Mouse (Mus musculus): Measurements from ENCODE around the gene Rspo4. TPM values are rescaled to one million over a fixed set of nuclear protein-coding genes. Genes with fewer than 3 reads are reported as not detected.

Gene Rspo4
- polyA plus RNA-seq, 1 experiment from 2014 or later: 0.28 TPM

- Histone ChIP-seq H3K36me3 (ENCODE audit: control insufficient read depth, insufficient read depth, low read length) (no peaks in the 10 kb centered on the region), H3K27me3 (ENCODE audit: control insufficient read depth, insufficient read depth, low read length) (no peaks in the 10 kb centered on the region), H3K9me3 (ENCODE audit: control insufficient read depth, low read length) (no peaks in the 10 kb centered on the region), H3K4me1 (ENCODE audit: control insufficient read depth, insufficient read depth, low read length) (no peaks in the 10 kb centered on the region), H3K4me2 (ENCODE audit: low read depth) (no peak overlapping the region), H3K9ac (ENCODE audit: low read length) (no peak overlapping the region), H3K4me3 (ENCODE audit: low read depth, low read length) (no peak overlapping the region), H3K27ac (ENCODE audit: low read depth, low read length) (no peak overlapping the region)
- WGBS: 77% methylated on average over 2 of the region's 2 CpGs
- ATAC-seq (ENCODE audit: insufficient read depth, low FRiP score, low TSS enrichment) (no peak), DNase-seq (ENCODE audit: low spot score) (no peak)
Observed at GRCm38 (mm10) chr2:151879760-151880159, 37.0 kb downstream of the Rspo4 start.

GRCm38 (mm10) chr2:151891031-151891430 lies 48.3 kb downstream of the Rspo4 start:
- DNase-seq (ENCODE audit: low spot score) (no peak), ATAC-seq (ENCODE audit: insufficient read depth, low FRiP score, low TSS enrichment) (no peak)
- Histone ChIP-seq H3K4me2 (ENCODE audit: low read depth) (no peak overlapping the region), H3K9me3 (ENCODE audit: control insufficient read depth, low read length) (no peaks in the 10 kb centered on the region), H3K4me3 (ENCODE audit: low read depth, low read length) (no peak overlapping the region), H3K27ac (ENCODE audit: low read depth, low read length) (no peak overlapping the region), H3K9ac (ENCODE audit: low read length) (no peak overlapping the region), H3K27me3 (ENCODE audit: control insufficient read depth, insufficient read depth, low read length) (no peaks in the 10 kb centered on the region), H3K4me1 (ENCODE audit: control insufficient read depth, insufficient read depth, low read length) (no peaks in the 10 kb centered on the region), H3K36me3 (ENCODE audit: control insufficient read depth, insufficient read depth, low read length) (no peaks in the 10 kb centered on the region)
- WGBS: 60% methylated on average over 6 of the region's 6 CpGs

- ATAC-seq (ENCODE audit: insufficient read depth, low FRiP score, low TSS enrichment): no peak
- WGBS: 56% methylated on average over 15 of the region's 15 CpGs
Observed at GRCm38 (mm10) chr2:151893122-151893774, 50.5 kb downstream of the Rspo4 start.

GRCm38 (mm10) chr2:151894209-151894980 lies 51.7 kb downstream of the Rspo4 start:
- DNase-seq (ENCODE audit: low spot score) (no peak), ATAC-seq (ENCODE audit: insufficient read depth, low FRiP score, low TSS enrichment) (no peak)
- Histone ChIP-seq H3K4me3 (ENCODE audit: low read depth, low read length) (no peak overlapping the region), H3K4me2 (ENCODE audit: low read depth) (no peak overlapping the region), H3K27me3 (ENCODE audit: control insufficient read depth, insufficient read depth, low read length) (no peaks in the 10 kb centered on the region), H3K27ac (ENCODE audit: low read depth, low read length) (no peak overlapping the region), H3K9ac (ENCODE audit: low read length) (no peak overlapping the region), H3K4me1 (ENCODE audit: control insufficient read depth, insufficient read depth, low read length) (no peaks in the 10 kb centered on the region), H3K9me3 (ENCODE audit: control insufficient read depth, low read length) (no peaks in the 10 kb centered on the region), H3K36me3 (ENCODE audit: control insufficient read depth, insufficient read depth, low read length) (no peaks in the 10 kb centered on the region)
- 71% methylated on average over 8 of the region's 8 CpGs for WGBS

More at GRCm38 (mm10) chr2:151893122-151893774, 50.5 kb downstream of the Rspo4 start:
- no peak overlapping the region for H3K9ac ChIP-seq (ENCODE audit: low read length)
- peak; percentile 42 for DNase-seq (ENCODE audit: low spot score)
- no peaks in the 10 kb centered on the region for H3K9me3 ChIP-seq (ENCODE audit: control insufficient read depth, low read length)
- no peak overlapping the region for H3K27ac ChIP-seq (ENCODE audit: low read depth, low read length)
- no peaks in the 10 kb centered on the region for H3K4me1 ChIP-seq (ENCODE audit: control insufficient read depth, insufficient read depth, low read length)
- H3K4me3 ChIP-seq (ENCODE audit: low read depth, low read length): no peak overlapping the region
- no peaks in the 10 kb centered on the region for H3K27me3 ChIP-seq (ENCODE audit: control insufficient read depth, insufficient read depth, low read length)
- H3K4me2 ChIP-seq (ENCODE audit: low read depth): no peak overlapping the region
- no peaks in the 10 kb centered on the region for H3K36me3 ChIP-seq (ENCODE audit: control insufficient read depth, insufficient read depth, low read length)

GRCm38 (mm10) chr2:151895911-151896310 lies 53.2 kb downstream of the Rspo4 start:
- WGBS: 84% methylated on average over 5 of the region's 5 CpGs
- Histone ChIP-seq H3K4me3 (ENCODE audit: low read depth, low read length) (no peak overlapping the region), H3K27ac (ENCODE audit: low read depth, low read length) (no peak overlapping the region), H3K4me2 (ENCODE audit: low read depth) (no peak overlapping the region), H3K36me3 (ENCODE audit: control insufficient read depth, insufficient read depth, low read length) (no peaks in the 10 kb centered on the region), H3K27me3 (ENCODE audit: control insufficient read depth, insufficient read depth, low read length) (no peaks in the 10 kb centered on the region), H3K4me1 (ENCODE audit: control insufficient read depth, insufficient read depth, low read length) (no peaks in the 10 kb centered on the region), H3K9ac (ENCODE audit: low read length) (no peak overlapping the region), H3K9me3 (ENCODE audit: control insufficient read depth, low read length) (no peaks in the 10 kb centered on the region)
- ATAC-seq (ENCODE audit: insufficient read depth, low FRiP score, low TSS enrichment): no peak
- no peak for DNase-seq (ENCODE audit: low spot score)

- WGBS: 93% methylated on average over 1 of the region's 1 CpGs
- no peaks in the 10 kb centered on the region for H3K9me3 ChIP-seq (ENCODE audit: control insufficient read depth, low read length)
- no peak for ATAC-seq (ENCODE audit: insufficient read depth, low FRiP score, low TSS enrichment)
Observed at GRCm38 (mm10) chr2:151898106-151898505, 55.4 kb downstream of the Rspo4 start.

GRCm38 (mm10) chr2:151900845-151901244 lies 58.1 kb downstream of the Rspo4 start:
- Histone ChIP-seq H3K4me1 (ENCODE audit: control insufficient read depth, insufficient read depth, low read length) (no peaks in the 10 kb centered on the region), H3K36me3 (ENCODE audit: control insufficient read depth, insufficient read depth, low read length) (no peaks in the 10 kb centered on the region), H3K27ac (ENCODE audit: low read depth, low read length) (no peak overlapping the region), H3K4me3 (ENCODE audit: low read depth, low read length) (no peak overlapping the region), H3K9ac (ENCODE audit: low read length) (no peak overlapping the region), H3K9me3 (ENCODE audit: control insufficient read depth, low read length) (no peaks in the 10 kb centered on the region), H3K4me2 (ENCODE audit: low read depth) (no peak overlapping the region), H3K27me3 (ENCODE audit: control insufficient read depth, insufficient read depth, low read length) (no peaks in the 10 kb centered on the region)
- ATAC-seq (ENCODE audit: insufficient read depth, low FRiP score, low TSS enrichment): no peak
- WGBS: 64% methylated on average over 4 of the region's 4 CpGs
- no peak for DNase-seq (ENCODE audit: low spot score)

More at GRCm38 (mm10) chr2:151898106-151898505, 55.4 kb downstream of the Rspo4 start:
- no peak overlapping the region for H3K4me3 ChIP-seq (ENCODE audit: low read depth, low read length)
- H3K4me1 ChIP-seq (ENCODE audit: control insufficient read depth, insufficient read depth, low read length): no peaks in the 10 kb centered on the region
- H3K4me2 ChIP-seq (ENCODE audit: low read depth): no peak overlapping the region
- H3K27me3 ChIP-seq (ENCODE audit: control insufficient read depth, insufficient read depth, low read length): no peaks in the 10 kb centered on the region
- H3K27ac ChIP-seq (ENCODE audit: low read depth, low read length): no peak overlapping the region
- no peak for DNase-seq (ENCODE audit: low spot score)
- H3K36me3 ChIP-seq (ENCODE audit: control insufficient read depth, insufficient read depth, low read length): no peaks in the 10 kb centered on the region
- no peak overlapping the region for H3K9ac ChIP-seq (ENCODE audit: low read length)

- WGBS: 89% methylated on average over 6 of the region's 6 CpGs
- no peak for DNase-seq (ENCODE audit: low spot score)
- no peak overlapping the region for H3K4me2 ChIP-seq (ENCODE audit: low read depth)
- H3K9ac ChIP-seq (ENCODE audit: low read length): no peak overlapping the region
- no peaks in the 10 kb centered on the region for H3K4me1 ChIP-seq (ENCODE audit: control insufficient read depth, insufficient read depth, low read length)
- H3K4me3 ChIP-seq (ENCODE audit: low read depth, low read length): no peak overlapping the region
- H3K27ac ChIP-seq (ENCODE audit: low read depth, low read length): no peak overlapping the region
- H3K9me3 ChIP-seq (ENCODE audit: control insufficient read depth, low read length): no peaks in the 10 kb centered on the region
- H3K36me3 ChIP-seq (ENCODE audit: control insufficient read depth, insufficient read depth, low read length): no peaks in the 10 kb centered on the region
- ATAC-seq (ENCODE audit: insufficient read depth, low FRiP score, low TSS enrichment): no peak
- H3K27me3 ChIP-seq (ENCODE audit: control insufficient read depth, insufficient read depth, low read length): no peaks in the 10 kb centered on the region
Observed at GRCm38 (mm10) chr2:151903267-151903666, 60.5 kb downstream of the Rspo4 start.

GRCm38 (mm10) chr2:151903933-151904332 lies 61.2 kb downstream of the Rspo4 start:
- no peaks in the 10 kb centered on the region for H3K4me1 ChIP-seq (ENCODE audit: control insufficient read depth, insufficient read depth, low read length)
- H3K27ac ChIP-seq (ENCODE audit: low read depth, low read length): no peak overlapping the region
- H3K27me3 ChIP-seq (ENCODE audit: control insufficient read depth, insufficient read depth, low read length): no peaks in the 10 kb centered on the region
- ATAC-seq (ENCODE audit: insufficient read depth, low FRiP score, low TSS enrichment): no peak
- no peak overlapping the region for H3K4me2 ChIP-seq (ENCODE audit: low read depth)
- WGBS: 81% methylated on average over 4 of the region's 4 CpGs
- no peaks in the 10 kb centered on the region for H3K9me3 ChIP-seq (ENCODE audit: control insufficient read depth, low read length)
- no peak overlapping the region for H3K4me3 ChIP-seq (ENCODE audit: low read depth, low read length)
- no peaks in the 10 kb centered on the region for H3K36me3 ChIP-seq (ENCODE audit: control insufficient read depth, insufficient read depth, low read length)
- H3K9ac ChIP-seq (ENCODE audit: low read length): no peak overlapping the region
- no peak for DNase-seq (ENCODE audit: low spot score)

Measured in neural tube, embryonic 11.5 days (tissue).